Mouse (Mus musculus) intestine, embryonic 14.5 days (tissue): ENCODE measurements around the gene Elovl6. TPM values are rescaled to one million over a fixed set of nuclear protein-coding genes. Genes with fewer than 3 reads are reported as not detected.

Experiments used
- ATAC-seq: fragments of 200-750 bp; cut with Nextera tagmentation; replicated peaks from 2 replicates; pipeline ENCODE4 v1.8.0; 2017; ENCODE audit warnings: low read depth, moderate number of reproducible peaks, moderate TSS enrichment, moderate library complexity; ENCODE audit not compliant: low FRiP score, low TSS enrichment
- DNase-seq: peaks from one replicate; pipeline ENCODE4 v3.0.0-alpha.2; 2018; ENCODE audit warnings: low spot score
- H3K27ac ChIP-seq: fragments of 300-500 bp; sonication (generic); 2 replicates; pipeline ENCODE4 v1.5.1; 2014; ENCODE audit warnings: low read depth, mild to moderate bottlenecking, control low read depth
- H3K27me3 ChIP-seq: fragments of 300-500 bp; sonication (generic); replicated peaks from 2 replicates; pipeline ENCODE4 v1.6.1; 2014; ENCODE audit warnings: low read length, control low read depth; ENCODE audit not compliant: control insufficient read depth, insufficient read depth
- H3K36me3 ChIP-seq: fragments of 300-500 bp; sonication (generic); 2 replicates; pipeline ENCODE4 v1.6.1; 2014; ENCODE audit warnings: low read length, control low read depth; ENCODE audit not compliant: control insufficient read depth, insufficient read depth
- H3K4me1 ChIP-seq: fragments of 300-500 bp; sonication (generic); replicated peaks from 2 replicates; pipeline ENCODE4 v1.6.1; 2014; ENCODE audit warnings: low read length, control low read depth, mixed read lengths; ENCODE audit not compliant: control insufficient read depth, insufficient read depth
- H3K4me2 ChIP-seq: fragments of 300-500 bp; sonication (generic); 2 replicates; pipeline ENCODE4 v1.6.1; 2014; ENCODE audit warnings: low read length
- H3K4me3 ChIP-seq: fragments of 300-500 bp; sonication (generic); 2 replicates; pipeline ENCODE4 v1.5.1; 2014; ENCODE audit warnings: low read depth, low read length, control low read depth, mixed read lengths
- H3K9ac ChIP-seq: fragments of 300-500 bp; sonication (generic); 2 replicates; pipeline ENCODE4 v1.6.1; 2014; ENCODE audit warnings: mild to moderate bottlenecking, low read length
- H3K9me3 ChIP-seq: fragments of 300-500 bp; sonication (generic); 2 replicates; pipeline ENCODE4 v1.6.1; 2016; ENCODE audit warnings: low read length, control low read depth; ENCODE audit not compliant: control insufficient read depth
- WGBS: fragments of 180-500 bp; shearing (Covaris S2); extraction: QIAGEN DNeasy Blood & Tissue Kit; methylation state at CpG from one replicate; pipeline ENCODE4 v1.1.7; 2014; 5-methylcytosine and 5-hydroxymethylcytosine counted together
- polyA plus RNA-seq: library from polyadenylated mRNA; unstranded; fragments of >200 nt; fragmentation: Nextera tagmentation; extraction: Ambion mirVana; gene quantifications from 2 replicates; pipeline ENCODE4 v1.2.1, GENCODE M21; 2014

Elovl6 gene
- polyA plus RNA-seq, 1 experiment from 2014 or later, result 53.4 TPM

- Histone ChIP-seq H3K4me2 (no peak overlapping the region), H3K9ac (no peak overlapping the region), H3K4me1 (peaks cover 3% of the 10 kb centered on the region; the same call in 1 of the 2 replicates), H3K4me3 (no peak overlapping the region), H3K36me3 (peaks cover 45% of the 10 kb centered on the region), H3K9me3 (no peaks in the 10 kb centered on the region), H3K27me3 (no peaks in the 10 kb centered on the region), H3K27ac (no peak overlapping the region)
- WGBS, result 77% methylated on average over 8 of the region's 8 CpGs
- no peak for ATAC-seq
- DNase-seq, result no peak
Observed at GRCm38 (mm10) chr3:129611626-129612025, 79.5 kb downstream of the Elovl6 start.

DNA sequence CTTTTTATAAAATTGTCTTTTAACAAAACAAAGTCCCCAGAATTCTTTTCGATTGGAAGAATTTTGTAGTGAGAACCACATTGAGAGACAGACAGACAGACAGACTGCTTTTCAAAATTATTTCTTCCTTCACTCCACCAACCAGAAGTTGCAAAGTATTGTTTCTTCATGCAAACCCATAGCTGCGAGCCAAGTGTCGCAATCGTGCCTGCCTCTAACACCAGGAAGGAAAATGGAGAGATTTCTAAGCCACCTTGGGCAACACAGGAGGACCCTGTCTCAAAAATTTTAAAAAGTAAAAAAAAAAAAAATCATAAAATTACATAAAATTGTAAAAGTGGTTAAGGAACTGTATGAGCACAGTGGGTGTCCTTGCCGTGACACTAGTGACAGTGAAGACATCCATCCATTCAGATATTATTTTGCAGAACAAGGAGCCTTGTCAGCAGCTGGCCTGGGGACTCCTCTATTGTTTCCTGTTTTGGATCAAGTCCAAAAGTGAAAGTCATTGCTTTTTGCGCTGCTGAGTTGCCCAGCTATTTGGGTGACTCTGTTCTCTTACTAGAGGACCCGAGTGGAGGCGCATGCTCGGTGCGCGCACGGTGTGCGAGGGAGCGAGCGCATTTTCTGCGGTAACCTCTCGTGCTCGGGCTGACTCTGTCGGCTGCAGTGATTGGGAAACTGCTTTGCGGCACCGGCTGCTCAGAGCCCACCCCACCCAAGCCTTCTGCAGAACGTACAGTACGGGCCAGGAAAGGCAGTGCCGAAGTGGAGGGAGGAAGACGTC is 80.3 kb downstream of the Elovl6 start:
- DNase-seq (no peak), ATAC-seq (0 out of 2 replicates have a peak, but pooled peaks have one; percentile 32)
- Histone ChIP-seq H3K36me3 (peaks cover 45% of the 10 kb centered on the region), H3K9ac (no peak overlapping the region), H3K27ac (no peak overlapping the region), H3K9me3 (no peaks in the 10 kb centered on the region), H3K4me1 (peaks cover 3% of the 10 kb centered on the region; the same call in 1 of the 2 replicates), H3K4me2 (no peak overlapping the region), H3K4me3 (no peak overlapping the region), H3K27me3 (no peaks in the 10 kb centered on the region)
- 75% methylated on average over 25 of the region's 25 CpGs for WGBS

- WGBS, result 88% methylated on average over 7 of the region's 7 CpGs
- H3K27ac ChIP-seq, result no peak overlapping the region
- peaks cover 34% of the 10 kb centered on the region for H3K36me3 ChIP-seq
- DNase-seq (no peak), ATAC-seq (no peak)
- H3K9ac ChIP-seq, result no peak overlapping the region
- no peaks in the 10 kb centered on the region for H3K9me3 ChIP-seq
- H3K4me2 ChIP-seq, result no peak overlapping the region
- no peaks in the 10 kb centered on the region for H3K27me3 ChIP-seq
- H3K4me1 ChIP-seq, result peaks cover 3% of the 10 kb centered on the region; the same call in 1 of the 2 replicates
- H3K4me3 ChIP-seq, result no peak overlapping the region
Observed at GRCm38 (mm10) chr3:129613756-129614155, 81.6 kb downstream of the Elovl6 start.

GRCm38 (mm10) chr3:129614216-129614615 is 82.1 kb downstream of the Elovl6 start:
- H3K27me3 ChIP-seq, result no peaks in the 10 kb centered on the region
- ATAC-seq, result no peak
- H3K36me3 ChIP-seq, result peaks cover 29% of the 10 kb centered on the region
- H3K9me3 ChIP-seq, result no peaks in the 10 kb centered on the region
- H3K27ac ChIP-seq, result no peak overlapping the region
- 79% methylated on average over 2 of the region's 2 CpGs for WGBS
- peaks cover 3% of the 10 kb centered on the region; the same call in 1 of the 2 replicates for H3K4me1 ChIP-seq
- no peak for DNase-seq
- no peak overlapping the region for H3K4me3 ChIP-seq
- no peak overlapping the region for H3K4me2 ChIP-seq
- no peak overlapping the region for H3K9ac ChIP-seq

DNA sequence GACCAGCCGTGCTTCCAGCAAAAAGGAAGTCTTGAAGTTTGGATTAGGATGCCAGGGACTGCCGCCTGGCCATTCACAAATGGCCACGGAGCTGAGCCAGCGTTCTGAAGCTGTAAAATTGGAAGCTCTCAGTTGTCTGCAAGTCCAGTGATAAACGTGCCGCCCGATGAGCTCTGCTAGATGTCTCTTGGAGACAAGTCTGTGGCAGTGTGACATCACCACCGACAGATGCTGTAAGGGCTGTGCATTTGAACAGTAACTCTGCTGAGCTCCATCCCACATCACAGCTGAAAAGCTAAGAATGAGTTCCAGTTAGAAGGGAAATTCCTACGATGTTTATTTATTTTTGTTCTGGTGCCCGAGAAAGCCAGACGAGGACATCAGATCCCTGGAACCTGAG is 85.3 kb downstream of the Elovl6 start:
- no peak for DNase-seq
- Histone ChIP-seq H3K4me3 (no peak overlapping the region), H3K36me3 (peaks cover 9% of the 10 kb centered on the region; the same call in 1 of the 2 replicates), H3K9ac (no peak overlapping the region), H3K27ac (no peak overlapping the region), H3K9me3 (no peaks in the 10 kb centered on the region), H3K4me2 (no peak overlapping the region), H3K4me1 (peaks cover 7% of the 10 kb centered on the region; the same call in 1 of the 2 replicates), H3K27me3 (no peaks in the 10 kb centered on the region)
- WGBS, result 57% methylated on average over 11 of the region's 11 CpGs
- ATAC-seq, result no peak

DNA sequence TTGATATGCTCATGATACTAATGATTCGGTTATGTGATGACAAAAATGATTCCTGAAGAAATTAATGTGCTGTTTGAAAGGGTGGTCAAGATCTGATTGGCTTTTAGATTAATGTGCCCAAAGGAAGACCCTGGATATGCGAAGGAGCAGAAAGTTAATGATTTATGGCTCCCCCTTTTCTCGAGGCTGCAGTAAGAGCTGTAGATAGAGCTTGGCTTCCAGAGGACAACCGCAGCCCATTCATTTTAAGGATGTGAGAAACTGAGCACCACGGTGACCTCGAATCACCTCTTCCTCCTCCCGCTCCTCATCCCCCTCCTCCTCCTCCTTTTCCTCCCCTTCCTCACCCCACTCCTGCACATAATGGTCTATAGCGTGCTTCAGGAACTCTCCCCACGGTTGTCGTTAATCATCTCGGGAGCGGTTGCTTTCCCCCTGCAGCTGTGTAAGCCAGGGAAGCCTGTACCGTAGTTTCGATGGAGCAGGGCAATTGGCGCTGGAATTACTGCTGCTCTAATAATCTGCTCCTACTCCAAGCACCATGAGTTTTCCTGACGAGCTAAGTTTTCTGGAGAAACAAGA is 87.1 kb downstream of the Elovl6 start:
- Histone ChIP-seq H3K27me3 (no peaks in the 10 kb centered on the region), H3K27ac (no peak overlapping the region), H3K4me1 (peaks cover 4% of the 10 kb centered on the region; the same call in 1 of the 2 replicates), H3K9ac (no peak overlapping the region), H3K4me3 (no peak overlapping the region), H3K4me2 (no peak overlapping the region), H3K9me3 (no peaks in the 10 kb centered on the region), H3K36me3 (no peaks in the 10 kb centered on the region)
- WGBS, result 39% methylated on average over 16 of the region's 16 CpGs
- no peak for DNase-seq
- ATAC-seq, result no peak

GRCm38 (mm10) chr3:129620802-129621201 is 88.6 kb downstream of the Elovl6 start:
- H3K4me1 ChIP-seq, result peaks cover 4% of the 10 kb centered on the region; the same call in 1 of the 2 replicates
- 87% methylated on average over 3 of the region's 3 CpGs for WGBS
- H3K9me3 ChIP-seq, result no peaks in the 10 kb centered on the region
- no peak overlapping the region for H3K4me2 ChIP-seq
- H3K27me3 ChIP-seq, result no peaks in the 10 kb centered on the region
- H3K9ac ChIP-seq, result no peak overlapping the region
- no peak overlapping the region for H3K4me3 ChIP-seq
- H3K27ac ChIP-seq, result no peak overlapping the region
- DNase-seq (no peak), ATAC-seq (no peak)
- H3K36me3 ChIP-seq, result no peaks in the 10 kb centered on the region

DNA sequence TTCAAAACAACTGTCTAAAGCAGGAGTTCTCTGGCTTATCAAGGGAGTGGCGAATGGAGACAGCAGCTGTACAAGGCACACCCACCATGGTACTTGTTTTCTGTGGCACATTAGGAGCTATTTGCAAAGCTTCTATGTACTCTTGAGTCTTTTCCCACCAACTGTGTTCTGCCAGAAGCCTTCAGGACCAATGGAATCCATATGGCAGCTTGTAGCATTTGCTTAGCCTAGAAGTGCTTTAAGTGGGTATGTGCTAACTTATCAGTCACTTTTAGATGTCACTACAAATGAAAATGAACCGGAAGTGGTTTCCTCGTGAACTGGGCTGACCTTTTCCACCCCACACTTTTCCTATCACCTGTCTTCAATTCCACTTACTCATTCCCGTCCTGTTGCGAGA is 89.1 kb downstream of the Elovl6 start:
- H3K9me3 ChIP-seq, result no peaks in the 10 kb centered on the region
- 62% methylated on average over 5 of the region's 5 CpGs for WGBS
- H3K4me1 ChIP-seq, result peaks cover 4% of the 10 kb centered on the region; the same call in 1 of the 2 replicates
- H3K27me3 ChIP-seq, result no peaks in the 10 kb centered on the region
- ATAC-seq (no peak), DNase-seq (no peak)
- no peak overlapping the region for H3K4me2 ChIP-seq
- no peaks in the 10 kb centered on the region for H3K36me3 ChIP-seq
- no peak overlapping the region for H3K9ac ChIP-seq
- no peak overlapping the region for H3K4me3 ChIP-seq
- no peak overlapping the region for H3K27ac ChIP-seq
